Mouse (Mus musculus): Measurements from ENCODE around the gene Stat3. TPM values are rescaled to one million over a fixed set of nuclear protein-coding genes. Genes with fewer than 3 reads are reported as not detected.

The Stat3 gene
- polyA plus RNA-seq, 1 experiment from 2014 or later, result 75.6 TPM

DNA sequence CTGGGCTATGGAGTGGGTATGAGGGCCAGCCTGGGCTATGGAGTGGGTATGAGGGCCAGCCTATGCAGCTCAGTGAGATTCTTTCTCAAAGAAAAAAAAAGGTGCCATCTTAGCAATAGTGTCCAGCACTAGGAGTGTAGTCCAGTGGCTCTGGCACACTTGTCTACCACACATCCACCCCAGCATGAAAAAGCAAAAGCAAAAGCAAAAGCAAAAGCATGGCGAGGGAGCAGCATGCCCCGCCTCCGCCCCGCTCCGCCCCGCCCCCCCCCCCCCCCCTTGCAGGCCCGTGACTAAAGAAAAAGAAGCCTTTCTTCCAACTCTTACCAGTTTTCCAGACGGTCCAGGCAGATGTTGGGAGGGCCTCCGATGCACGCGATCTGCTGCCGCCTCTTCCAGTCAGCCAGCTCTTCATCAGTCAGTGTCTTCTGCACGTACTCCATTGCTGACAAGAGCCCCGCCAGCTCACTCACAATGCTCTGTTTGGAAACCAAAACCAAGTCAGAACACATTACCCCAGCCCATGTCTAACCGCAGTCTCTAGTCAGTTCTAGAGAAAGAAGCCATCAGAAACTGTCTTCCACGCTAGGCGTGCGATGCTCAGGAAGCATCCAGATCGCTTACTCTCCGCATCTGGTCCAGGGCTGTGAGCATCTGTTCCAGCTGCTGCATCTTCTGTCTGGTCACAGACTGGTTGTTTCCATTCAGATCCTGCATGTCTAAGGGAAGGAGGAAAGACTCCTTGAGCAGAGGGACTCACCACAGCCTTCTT is 34.6 kb downstream of the Stat3 start:
- Histone ChIP-seq H3K27ac (replicated peaks) (peak overlapping the region; percentile 22; the same call in 1 of the 2 replicates), H3K4me1 (0 out of 2 replicates have a peak, but pooled peaks cover 4% of the 10 kb centered on the region), H3K27me3 (no peaks in the 10 kb centered on the region), H3K4me2 (replicated peaks) (no peak overlapping the region), H3K9me3 (replicated peaks) (no peaks in the 10 kb centered on the region), H3K36me3 (peaks cover 71% of the 10 kb centered on the region), H3K9ac (no peak overlapping the region), H3K4me3 (replicated peaks) (no peak overlapping the region)
- no peak; the same call in 1 of the 2 replicates for ATAC-seq (ENCODE audit: insufficient number of reproducible peaks, low FRiP score, low TSS enrichment, low read depth)
- 64% methylated on average over 19 of the region's 20 CpGs for WGBS

- H3K36me3 ChIP-seq, result peaks cover 73% of the 10 kb centered on the region
- H3K9me3 ChIP-seq (replicated peaks), result no peaks in the 10 kb centered on the region
- ATAC-seq (ENCODE audit: insufficient number of reproducible peaks, low FRiP score, low TSS enrichment, low read depth), result no peak
- H3K4me2 ChIP-seq (replicated peaks), result no peak overlapping the region
- no peaks in the 10 kb centered on the region for H3K27me3 ChIP-seq
- H3K9ac ChIP-seq, result no peak overlapping the region
- H3K4me3 ChIP-seq (replicated peaks), result no peak overlapping the region
- H3K4me1 ChIP-seq, result peaks cover 9% of the 10 kb centered on the region; the same call in 1 of the 2 replicates
- WGBS, result 67% methylated on average over 16 of the region's 16 CpGs
- H3K27ac ChIP-seq (replicated peaks), result peak overlapping the region; percentile 58
These were observed 40.7 kb downstream of the Stat3 start for GRCm38 (mm10) chr11:100898441-100899199.

DNA sequence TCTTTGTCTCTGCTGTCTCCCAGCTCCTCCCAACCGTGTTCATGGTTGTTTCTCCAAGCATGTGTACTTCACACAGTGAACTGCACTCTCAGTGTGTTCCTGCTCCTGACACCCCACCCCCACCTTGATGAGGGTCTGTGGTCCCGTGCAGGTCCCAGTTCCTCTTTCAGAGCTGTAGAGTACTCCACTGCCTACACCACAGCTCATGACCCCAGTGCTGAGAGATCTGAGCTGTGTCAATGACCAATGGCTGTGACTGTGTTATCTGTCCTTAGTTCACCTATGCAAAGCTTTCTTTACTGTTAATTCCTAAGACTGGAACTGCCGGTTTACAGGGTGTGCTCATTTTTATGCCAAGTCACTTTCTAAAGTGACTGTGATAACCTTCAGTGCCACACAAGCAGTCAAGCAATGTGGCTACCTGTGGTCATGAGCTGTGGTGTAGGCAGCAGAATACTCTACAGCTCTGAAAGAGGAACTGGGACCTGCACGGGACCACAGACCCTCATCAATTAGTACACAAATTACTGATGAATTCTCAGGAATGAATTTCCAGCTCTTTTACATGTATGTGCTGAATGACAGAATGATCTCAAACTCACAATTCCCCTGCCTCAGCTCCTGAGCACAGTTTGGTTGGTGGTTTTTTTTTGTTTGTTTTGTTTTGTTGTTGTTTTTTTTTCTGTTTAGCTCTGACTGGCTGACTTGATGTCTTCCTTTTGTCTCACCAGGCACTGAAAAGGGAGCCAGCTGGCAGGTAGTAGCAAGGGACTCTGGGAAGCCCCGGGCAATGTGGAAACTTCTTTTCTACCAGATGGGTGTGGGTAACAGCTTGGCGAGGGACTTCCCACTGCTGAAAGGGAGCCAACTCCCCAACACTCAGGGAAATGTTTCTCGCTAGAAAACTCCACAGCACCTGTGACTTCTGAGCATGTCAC is 41.8 kb downstream of the Stat3 start:
- Histone ChIP-seq H3K4me2 (replicated peaks) (no peak overlapping the region), H3K36me3 (peaks cover 73% of the 10 kb centered on the region), H3K9me3 (replicated peaks) (no peaks in the 10 kb centered on the region), H3K4me1 (peaks cover 10% of the 10 kb centered on the region; the same call in 1 of the 2 replicates), H3K27ac (replicated peaks) (peak overlapping the region; percentile 58; the same call in 1 of the 2 replicates), H3K9ac (no peak overlapping the region), H3K27me3 (no peaks in the 10 kb centered on the region), H3K4me3 (replicated peaks) (no peak overlapping the region)
- 68% methylated on average over 7 of the region's 7 CpGs for WGBS
- no peak for ATAC-seq (ENCODE audit: insufficient number of reproducible peaks, low FRiP score, low TSS enrichment, low read depth)

DNA sequence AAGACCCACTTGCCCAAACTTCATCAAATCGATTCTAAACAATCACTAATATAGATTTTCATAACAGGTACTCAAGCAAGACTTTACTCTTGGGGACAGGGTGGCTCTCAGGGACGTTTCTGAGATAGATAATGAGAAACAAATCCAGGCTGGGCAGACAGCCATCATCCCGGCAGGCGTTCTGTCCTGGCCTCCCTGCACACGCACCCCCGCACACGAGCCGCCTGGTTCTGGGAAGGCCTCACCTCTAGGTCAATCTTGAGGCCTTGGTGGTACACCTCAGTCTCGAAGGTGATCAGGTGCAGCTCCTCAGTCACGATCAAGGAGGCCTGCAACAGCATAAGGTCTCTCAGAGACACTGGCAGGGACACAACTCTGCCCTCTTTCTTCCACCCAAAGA is 43.3 kb downstream of the Stat3 start:
- Histone ChIP-seq H3K9ac (no peak overlapping the region), H3K36me3 (peaks cover 65% of the 10 kb centered on the region), H3K9me3 (replicated peaks) (no peaks in the 10 kb centered on the region), H3K27me3 (no peaks in the 10 kb centered on the region), H3K4me3 (replicated peaks) (no peak overlapping the region), H3K4me2 (replicated peaks) (no peak overlapping the region), H3K27ac (replicated peaks) (no peak overlapping the region), H3K4me1 (peaks cover 10% of the 10 kb centered on the region; the same call in 1 of the 2 replicates)
- no peak for ATAC-seq (ENCODE audit: insufficient number of reproducible peaks, low FRiP score, low TSS enrichment, low read depth)
- 75% methylated on average over 10 of the region's 10 CpGs for WGBS

DNA sequence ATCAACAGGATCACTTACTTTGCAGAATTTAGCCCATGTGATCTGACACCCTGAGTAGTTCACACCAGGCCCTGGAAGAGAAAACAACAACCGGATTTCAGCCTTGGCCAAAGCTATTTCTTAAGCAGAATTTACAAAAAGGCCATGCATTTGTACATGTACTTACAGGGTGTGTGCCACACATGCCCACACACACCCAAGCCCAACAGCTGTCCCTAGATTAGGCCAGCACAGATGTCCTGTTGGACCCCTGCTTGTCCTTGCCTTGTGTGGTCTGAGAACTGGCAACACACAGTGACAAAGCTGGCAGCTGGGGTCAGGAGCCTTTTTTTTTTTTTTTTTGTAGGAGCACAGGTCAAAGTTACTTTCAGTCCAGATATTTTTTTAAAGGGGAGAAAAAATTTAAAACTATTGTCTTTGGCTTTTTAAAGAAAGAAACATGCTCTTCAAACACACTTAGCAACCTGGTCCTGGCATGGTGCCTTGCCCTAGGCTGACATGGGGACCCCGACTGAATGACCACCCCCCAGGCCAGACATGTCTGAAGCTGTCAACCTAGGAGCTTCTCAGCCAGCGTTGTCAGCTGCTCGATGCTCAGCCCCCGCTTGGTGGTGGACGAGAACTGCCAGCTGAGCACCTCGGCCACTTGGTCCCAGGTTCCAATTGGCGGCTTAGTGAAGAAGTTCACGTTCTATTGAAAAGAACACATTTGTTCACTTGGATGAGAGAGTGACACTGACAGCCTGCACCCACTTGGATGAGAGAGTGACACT is 45.0 kb downstream of the Stat3 start:
- no peak overlapping the region for H3K27ac ChIP-seq (replicated peaks)
- H3K9me3 ChIP-seq (replicated peaks), result no peaks in the 10 kb centered on the region
- no peaks in the 10 kb centered on the region for H3K27me3 ChIP-seq
- peaks cover 69% of the 10 kb centered on the region for H3K36me3 ChIP-seq
- H3K4me3 ChIP-seq (replicated peaks), result no peak overlapping the region
- H3K9ac ChIP-seq, result no peak overlapping the region
- H3K4me2 ChIP-seq (replicated peaks), result no peak overlapping the region
- ATAC-seq (ENCODE audit: insufficient number of reproducible peaks, low FRiP score, low TSS enrichment, low read depth), result no peak
- peaks cover 10% of the 10 kb centered on the region; the same call in 1 of the 2 replicates for H3K4me1 ChIP-seq
- WGBS, result 67% methylated on average over 9 of the region's 9 CpGs

- Histone ChIP-seq H3K9ac (no peak overlapping the region), H3K4me2 (replicated peaks) (no peak overlapping the region), H3K4me3 (replicated peaks) (no peak overlapping the region), H3K4me1 (peaks cover 9% of the 10 kb centered on the region; the same call in 1 of the 2 replicates), H3K36me3 (peaks cover 69% of the 10 kb centered on the region), H3K27me3 (no peaks in the 10 kb centered on the region), H3K27ac (replicated peaks) (no peak overlapping the region), H3K9me3 (replicated peaks) (no peaks in the 10 kb centered on the region)
- WGBS, result 11% methylated on average over 9 of the region's 9 CpGs
- ATAC-seq (ENCODE audit: insufficient number of reproducible peaks, low FRiP score, low TSS enrichment, low read depth), result peak; percentile 48
These were observed 45.9 kb downstream of the Stat3 start for GRCm38 (mm10) chr11:100893482-100893881.

DNA sequence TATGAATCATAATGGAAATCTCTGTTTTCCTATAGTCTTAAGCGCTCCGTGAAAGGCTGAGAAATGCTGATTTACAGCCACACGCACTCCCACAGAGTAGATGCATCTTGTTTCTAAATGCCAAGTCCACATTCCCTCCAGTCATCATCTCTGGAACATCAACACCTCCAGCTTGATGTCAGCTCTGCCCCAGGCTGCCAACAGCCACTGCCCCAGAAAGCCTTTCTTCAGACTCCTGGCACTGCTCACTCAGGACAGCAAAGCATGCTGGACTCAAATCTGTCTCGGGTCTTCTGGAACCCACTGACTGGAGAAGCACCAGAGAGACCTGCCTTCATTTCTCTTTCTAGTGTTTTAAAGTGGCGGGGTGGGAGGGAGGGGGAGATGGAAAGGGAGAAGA is 46.9 kb downstream of the Stat3 start:
- H3K27me3 ChIP-seq, result no peaks in the 10 kb centered on the region
- H3K9me3 ChIP-seq (replicated peaks), result no peaks in the 10 kb centered on the region
- peaks cover 73% of the 10 kb centered on the region for H3K36me3 ChIP-seq
- no peak overlapping the region for H3K4me3 ChIP-seq (replicated peaks)
- no peak overlapping the region for H3K9ac ChIP-seq
- no peak overlapping the region for H3K27ac ChIP-seq (replicated peaks)
- 82% methylated on average over 5 of the region's 5 CpGs for WGBS
- 0 out of 2 replicates have a peak, but pooled peaks cover 6% of the 10 kb centered on the region for H3K4me1 ChIP-seq
- ATAC-seq (ENCODE audit: insufficient number of reproducible peaks, low FRiP score, low TSS enrichment, low read depth), result no peak
- no peak overlapping the region for H3K4me2 ChIP-seq (replicated peaks)

- WGBS, result 74% methylated on average over 15 of the region's 15 CpGs
- Histone ChIP-seq H3K27me3 (no peaks in the 10 kb centered on the region), H3K4me3 (replicated peaks) (no peak overlapping the region), H3K27ac (replicated peaks) (no peak overlapping the region), H3K9ac (no peak overlapping the region), H3K4me2 (replicated peaks) (no peak overlapping the region), H3K9me3 (replicated peaks) (no peaks in the 10 kb centered on the region), H3K4me1 (0 out of 2 replicates have a peak, but pooled peaks cover 6% of the 10 kb centered on the region), H3K36me3 (peaks cover 76% of the 10 kb centered on the region)
- no peak for ATAC-seq (ENCODE audit: insufficient number of reproducible peaks, low FRiP score, low TSS enrichment, low read depth)
These were observed 47.9 kb downstream of the Stat3 start for GRCm38 (mm10) chr11:100891256-100892123.

GRCm38 (mm10) chr11:100890481-100890880 is 48.9 kb downstream of the Stat3 start:
- Histone ChIP-seq H3K4me2 (replicated peaks) (no peak overlapping the region), H3K36me3 (peaks cover 77% of the 10 kb centered on the region), H3K27me3 (no peaks in the 10 kb centered on the region), H3K9ac (no peak overlapping the region), H3K9me3 (replicated peaks) (no peaks in the 10 kb centered on the region), H3K27ac (replicated peaks) (no peak overlapping the region), H3K4me3 (replicated peaks) (no peak overlapping the region), H3K4me1 (0 out of 2 replicates have a peak, but pooled peaks cover 6% of the 10 kb centered on the region)
- 75% methylated on average over 6 of the region's 6 CpGs for WGBS
- no peak for ATAC-seq (ENCODE audit: insufficient number of reproducible peaks, low FRiP score, low TSS enrichment, low read depth)
